Mouse (Mus musculus): ENCODE measurements at regions not wholly inside any gene's neighbourhood (a gene's known extent, or its start where the extent isn't known, plus 50 kb on each side); places are given as distances from the start of the nearest gene placed in this dataset.

DNA sequence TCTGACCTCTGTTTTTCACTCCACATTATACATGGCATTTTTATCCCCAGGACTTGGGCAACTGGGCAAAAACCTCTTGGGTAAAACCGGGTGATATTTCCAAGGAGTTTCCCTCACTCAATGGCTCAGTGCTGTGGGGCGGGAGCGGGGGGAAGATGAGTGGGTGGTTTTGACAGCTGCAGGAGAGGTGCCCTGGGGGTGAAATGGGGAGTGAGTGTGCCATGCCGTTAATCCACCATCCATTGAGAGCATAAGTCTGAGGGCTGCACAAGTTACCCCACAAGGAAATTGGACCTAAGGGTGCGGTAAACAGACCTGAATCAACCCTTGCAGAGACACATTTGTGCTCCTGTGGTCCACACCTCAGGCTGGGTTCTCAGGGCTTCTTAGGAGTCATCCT, 155.8 kb upstream of the Rasgrp1 start:
- no peaks in the 10 kb centered on the region for H3K4me1 ChIP-seq (ENCODE audit: control insufficient read depth, insufficient read depth, low read length)
- 91% methylated on average over 5 of the region's 5 CpGs for WGBS
- H3K4me3 ChIP-seq (ENCODE audit: insufficient read depth, low read depth, low read length): no peak overlapping the region
- no peak for DNase-seq (ENCODE audit: extremely low read depth, low read depth, low spot score)
- H3K27ac ChIP-seq (replicated peaks; ENCODE audit: insufficient read depth, low read depth, low read length): no peak overlapping the region
- H3K27me3 ChIP-seq (ENCODE audit: control insufficient read depth, insufficient read depth, low read length): no peaks in the 10 kb centered on the region
- TF ChIP-seq POLR2A (IDR thresholded peaks at IDR 0.05; ENCODE audit: extremely low read depth, insufficient read depth, low read length) (no peak), CTCF (IDR thresholded peaks at IDR 0.05; ENCODE audit: low read depth, low read length) (no peak)
- no peaks in the 10 kb centered on the region for H3K36me3 ChIP-seq (ENCODE audit: control insufficient read depth, insufficient read depth, low read length)
- H3K9ac ChIP-seq (ENCODE audit: low read depth, low read length): no peak overlapping the region
- H3K79me2 ChIP-seq (ENCODE audit: control insufficient read depth, insufficient read depth, low read length): no peaks in the 10 kb centered on the region

DNA sequence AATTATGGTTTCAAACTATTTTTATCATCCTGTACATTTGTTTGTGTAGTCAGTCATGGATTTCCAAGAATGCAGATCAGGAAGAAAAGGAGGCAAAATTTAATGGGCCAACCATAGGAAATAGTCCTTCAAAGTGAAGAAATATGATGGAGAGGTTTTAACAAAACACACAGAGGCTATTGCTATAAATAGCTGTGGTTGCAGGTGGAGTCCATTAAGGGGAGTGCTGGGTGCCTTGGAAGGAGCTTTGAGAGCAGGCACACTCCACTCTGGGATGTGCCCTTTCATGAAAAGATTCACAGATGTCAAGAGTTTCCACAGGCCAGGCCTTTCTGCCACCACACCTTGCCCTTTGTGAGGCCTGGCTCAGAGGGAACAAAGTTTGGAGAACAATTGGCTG, 159.8 kb upstream of the Rasgrp1 start:
- no peaks in the 10 kb centered on the region for H3K27me3 ChIP-seq (ENCODE audit: control insufficient read depth, insufficient read depth, low read length)
- no peak overlapping the region for H3K9ac ChIP-seq (ENCODE audit: low read depth, low read length)
- no peaks in the 10 kb centered on the region for H3K4me1 ChIP-seq (ENCODE audit: control insufficient read depth, insufficient read depth, low read length)
- no peak for DNase-seq (ENCODE audit: extremely low read depth, low read depth, low spot score)
- no peak overlapping the region for H3K4me3 ChIP-seq (ENCODE audit: insufficient read depth, low read depth, low read length)
- H3K79me2 ChIP-seq (ENCODE audit: control insufficient read depth, insufficient read depth, low read length): no peaks in the 10 kb centered on the region
- H3K36me3 ChIP-seq (ENCODE audit: control insufficient read depth, insufficient read depth, low read length): no peaks in the 10 kb centered on the region
- no peak for TF ChIP-seq POLR2A (IDR thresholded peaks at IDR 0.05; ENCODE audit: extremely low read depth, insufficient read depth, low read length)
- no peak for TF ChIP-seq CTCF (IDR thresholded peaks at IDR 0.05; ENCODE audit: low read depth, low read length)
- H3K27ac ChIP-seq (replicated peaks; ENCODE audit: insufficient read depth, low read depth, low read length): no peak overlapping the region

DNA sequence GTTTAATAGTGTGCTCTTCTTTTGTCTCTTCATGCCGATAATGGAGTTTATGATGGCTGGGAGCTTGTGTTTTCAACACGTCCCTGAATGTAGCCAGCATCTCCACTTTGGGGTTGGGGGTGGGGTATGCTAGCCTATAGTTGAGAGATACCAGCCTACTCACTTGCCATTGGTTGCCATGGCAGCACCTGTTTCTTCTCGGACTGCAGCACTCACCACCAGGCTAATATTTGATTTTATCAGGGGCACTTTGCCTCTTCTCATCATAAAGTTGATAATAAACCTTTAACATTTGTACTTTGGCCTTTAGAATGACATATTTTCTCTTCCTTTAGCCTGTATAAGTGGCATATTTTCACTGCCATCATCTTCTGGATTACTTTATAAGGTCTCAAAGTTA, 168.9 kb upstream of the Rasgrp1 start:
- 70% methylated on average over 3 of the region's 3 CpGs for WGBS
- H3K9ac ChIP-seq (ENCODE audit: low read depth, low read length): no peak overlapping the region
- TF ChIP-seq POLR2A (IDR thresholded peaks at IDR 0.05; ENCODE audit: extremely low read depth, insufficient read depth, low read length) (no peak), CTCF (IDR thresholded peaks at IDR 0.05; ENCODE audit: low read depth, low read length) (no peak)
- no peak overlapping the region for H3K4me3 ChIP-seq (ENCODE audit: insufficient read depth, low read depth, low read length)
- no peak overlapping the region for H3K27ac ChIP-seq (replicated peaks; ENCODE audit: insufficient read depth, low read depth, low read length)
- no peaks in the 10 kb centered on the region for H3K4me1 ChIP-seq (ENCODE audit: control insufficient read depth, insufficient read depth, low read length)
- DNase-seq (ENCODE audit: extremely low read depth, low read depth, low spot score): no peak
- H3K27me3 ChIP-seq (ENCODE audit: control insufficient read depth, insufficient read depth, low read length): no peaks in the 10 kb centered on the region
- H3K36me3 ChIP-seq (ENCODE audit: control insufficient read depth, insufficient read depth, low read length): no peaks in the 10 kb centered on the region
- H3K79me2 ChIP-seq (ENCODE audit: control insufficient read depth, insufficient read depth, low read length): no peaks in the 10 kb centered on the region

DNA sequence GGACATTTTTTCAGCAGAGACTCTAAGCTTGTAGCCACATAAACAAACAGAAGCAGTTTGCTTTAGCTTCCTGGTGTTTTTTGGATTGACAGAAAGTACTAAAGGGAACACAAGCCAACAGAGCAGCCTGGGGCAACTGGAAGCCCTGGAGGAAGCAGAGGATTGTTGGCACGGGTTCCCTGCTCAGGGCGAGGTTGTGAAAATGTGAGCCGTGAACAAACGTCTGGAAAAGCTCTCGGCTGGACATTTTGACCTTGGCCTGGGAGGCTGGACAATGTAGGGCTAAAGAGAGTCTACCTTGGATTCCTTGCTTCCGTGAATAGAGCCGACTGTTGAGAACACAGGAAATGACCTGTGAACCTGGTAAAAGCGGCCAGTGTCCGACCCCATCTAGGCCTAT, 169.8 kb upstream of the Rasgrp1 start:
- no peak for DNase-seq (ENCODE audit: extremely low read depth, low read depth, low spot score)
- Histone ChIP-seq H3K36me3 (ENCODE audit: control insufficient read depth, insufficient read depth, low read length) (no peaks in the 10 kb centered on the region), H3K9ac (ENCODE audit: low read depth, low read length) (no peak overlapping the region), H3K27me3 (ENCODE audit: control insufficient read depth, insufficient read depth, low read length) (no peaks in the 10 kb centered on the region), H3K27ac (replicated peaks; ENCODE audit: insufficient read depth, low read depth, low read length) (no peak overlapping the region), H3K4me3 (ENCODE audit: insufficient read depth, low read depth, low read length) (no peak overlapping the region), H3K79me2 (ENCODE audit: control insufficient read depth, insufficient read depth, low read length) (no peaks in the 10 kb centered on the region), H3K4me1 (ENCODE audit: control insufficient read depth, insufficient read depth, low read length) (no peaks in the 10 kb centered on the region)
- WGBS: 40% methylated on average over 9 of the region's 9 CpGs
- TF ChIP-seq POLR2A (IDR thresholded peaks at IDR 0.05; ENCODE audit: extremely low read depth, insufficient read depth, low read length) (no peak), CTCF (IDR thresholded peaks at IDR 0.05; ENCODE audit: low read depth, low read length) (no peak)

DNA sequence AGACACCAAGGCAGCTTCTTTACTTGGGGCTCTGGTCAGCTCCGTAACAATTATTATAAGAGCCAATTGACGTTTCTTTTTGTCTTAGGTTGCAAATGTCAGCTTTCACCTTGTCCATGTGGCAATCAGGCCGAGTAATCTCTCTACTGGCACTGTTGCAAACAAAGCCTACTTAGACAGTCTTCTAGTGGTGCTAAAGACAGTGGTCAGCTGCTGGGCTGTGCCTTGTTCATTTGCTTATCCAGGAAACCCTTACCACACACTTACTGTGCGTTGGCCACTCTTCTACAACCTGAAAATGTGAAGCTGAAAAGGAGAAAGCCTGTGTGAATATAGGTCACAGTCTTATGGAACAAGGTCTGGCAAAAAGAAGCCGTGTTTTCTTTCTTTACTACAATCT, 181.6 kb upstream of the Rasgrp1 start:
- Histone ChIP-seq H3K79me2 (ENCODE audit: control insufficient read depth, insufficient read depth, low read length) (no peaks in the 10 kb centered on the region), H3K9ac (ENCODE audit: low read depth, low read length) (no peak overlapping the region), H3K36me3 (ENCODE audit: control insufficient read depth, insufficient read depth, low read length) (no peaks in the 10 kb centered on the region), H3K27ac (replicated peaks; ENCODE audit: insufficient read depth, low read depth, low read length) (no peak overlapping the region), H3K27me3 (ENCODE audit: control insufficient read depth, insufficient read depth, low read length) (no peaks in the 10 kb centered on the region), H3K4me1 (ENCODE audit: control insufficient read depth, insufficient read depth, low read length) (no peaks in the 10 kb centered on the region), H3K4me3 (ENCODE audit: insufficient read depth, low read depth, low read length) (no peak overlapping the region)
- 71% methylated on average over 5 of the region's 5 CpGs for WGBS
- no peak for TF ChIP-seq POLR2A (IDR thresholded peaks at IDR 0.05; ENCODE audit: extremely low read depth, insufficient read depth, low read length)
- no peak for TF ChIP-seq CTCF (IDR thresholded peaks at IDR 0.05; ENCODE audit: low read depth, low read length)
- DNase-seq (ENCODE audit: extremely low read depth, low read depth, low spot score): no peak

DNA sequence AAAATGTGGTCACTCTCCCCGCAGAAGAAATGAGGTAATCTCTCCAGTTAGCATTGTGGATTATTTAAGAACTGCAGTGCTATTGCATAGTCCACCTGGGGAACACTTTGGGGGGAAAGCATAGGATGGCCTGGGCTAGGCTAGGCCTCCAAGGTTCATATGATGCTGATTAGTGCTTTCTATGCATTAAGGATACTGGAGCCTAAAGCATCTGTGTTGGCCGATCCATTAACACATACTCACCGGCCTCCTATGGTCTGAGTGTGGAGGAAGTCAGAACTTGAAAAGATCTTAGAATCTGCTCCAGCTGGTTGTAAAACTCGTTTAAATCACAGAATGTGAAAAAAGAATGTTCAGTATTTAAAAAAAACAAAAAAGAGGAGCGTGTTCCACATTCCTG, 196.1 kb upstream of the Rasgrp1 start:
- no peak overlapping the region for H3K9ac ChIP-seq (ENCODE audit: low read depth, low read length)
- TF ChIP-seq POLR2A (IDR thresholded peaks at IDR 0.05; ENCODE audit: extremely low read depth, insufficient read depth, low read length) (no peak), CTCF (IDR thresholded peaks at IDR 0.05; ENCODE audit: low read depth, low read length) (no peak)
- H3K4me3 ChIP-seq (ENCODE audit: insufficient read depth, low read depth, low read length): no peak overlapping the region
- no peaks in the 10 kb centered on the region for H3K79me2 ChIP-seq (ENCODE audit: control insufficient read depth, insufficient read depth, low read length)
- no peaks in the 10 kb centered on the region for H3K27me3 ChIP-seq (ENCODE audit: control insufficient read depth, insufficient read depth, low read length)
- no peaks in the 10 kb centered on the region for H3K4me1 ChIP-seq (ENCODE audit: control insufficient read depth, insufficient read depth, low read length)
- DNase-seq (ENCODE audit: extremely low read depth, low read depth, low spot score): no peak
- no peaks in the 10 kb centered on the region for H3K36me3 ChIP-seq (ENCODE audit: control insufficient read depth, insufficient read depth, low read length)
- WGBS: 73% methylated on average over 5 of the region's 5 CpGs
- no peak overlapping the region for H3K27ac ChIP-seq (replicated peaks; ENCODE audit: insufficient read depth, low read depth, low read length)

All from liver, adult 2 months (tissue).